Comparison of ENCODE assay signal across 15 mouse cellular contexts in the genomic region with DNA sequence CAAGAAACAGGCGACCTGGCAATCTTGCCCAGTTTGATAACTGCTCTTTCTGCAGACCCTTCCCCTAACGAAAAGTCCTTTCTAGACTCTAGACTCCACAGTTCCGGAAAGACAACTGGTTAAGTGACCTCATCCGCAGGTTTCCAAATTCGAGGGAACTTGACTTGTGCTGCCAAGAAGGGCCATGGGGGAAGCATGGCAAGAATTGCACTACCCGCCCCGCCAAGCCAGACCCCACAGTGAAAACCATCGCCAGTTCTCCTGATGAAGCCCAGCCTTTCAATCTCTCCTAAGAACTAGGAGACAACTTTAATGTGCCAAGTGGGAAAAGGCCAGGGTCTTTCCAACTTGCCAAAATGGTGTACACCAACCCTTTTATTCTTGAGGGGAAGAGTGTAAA. TPM values are rescaled to one million over a fixed set of nuclear protein-coding genes. Genes with fewer than 3 reads are reported as not detected.
DNase-seq lines count a peak whose midpoint lies in the region; ATAC-seq lines count a peak whose summit lies in the region.
"Had no signal": no experiment of that assay in that cellular context is flagged by ENCODE, and none has a peak within 500 bp of the region (broad histone marks: within the 10 kb centered on the region; RNA-seq: fewer than 3 reads in every experiment).

No protein-coding gene starts in this region.

- no peak overlapping the region for H3K4me3 ChIP-seq in heart, embryonic 16.5 days (ENCODE audit: low read length)
- H3K4me3 ChIP-seq in megakaryocyte, embryonic 14.5 days (replicated peaks): peak overlapping the region; percentile 91
- H3K4me3 ChIP-seq in midbrain, embryonic 15.5 days: no peak overlapping the region
- H3K4me3 ChIP-seq: forebrain, embryonic 13.5 days; neural tube, embryonic 13.5 days had no signal

- no peaks in the 10 kb centered on the region for H3K36me3 ChIP-seq in heart, embryonic 16.5 days (ENCODE audit: control insufficient read depth, insufficient read depth)
- peaks cover 38% of the 10 kb centered on the region for H3K36me3 ChIP-seq in megakaryocyte, embryonic 14.5 days (replicated peaks; ENCODE audit: low read length)
- no peaks in the 10 kb centered on the region for H3K36me3 ChIP-seq in midbrain, embryonic 15.5 days (replicated peaks)
- H3K36me3 ChIP-seq: neural tube, embryonic 13.5 days had no signal

- no peak overlapping the region for H3K9ac ChIP-seq in heart, embryonic 16.5 days (ENCODE audit: low read length)
- no peak overlapping the region for H3K9ac ChIP-seq in midbrain, embryonic 15.5 days
- H3K9ac ChIP-seq: forebrain, embryonic 13.5 days; neural tube, embryonic 13.5 days had no signal

- WGBS in heart, embryonic 16.5 days: 81% methylated on average over 8 of the region's 8 CpGs
- WGBS in midbrain, embryonic 15.5 days: 94% methylated on average over 8 of the region's 8 CpGs

- DNase-seq in cerebellum, adult 9-10 months: peak; percentile 42
- no peak for DNase-seq in cerebellum, adult 8-10 months
- no peak for DNase-seq in heart, postnatal 4 days
- no peak for DNase-seq in urinary bladder, adult 18-20 months (ENCODE audit: low spot score in 2 of 2)
- DNase-seq: layer of hippocampus, postnatal 36 days; lung, postnatal 14 days; right cerebral cortex, postnatal 14 days; thymus, postnatal 14 days had no signal

- H3K4me2 ChIP-seq in heart, embryonic 16.5 days (ENCODE audit: low read depth, low read length): peak overlapping the region; percentile 77
- H3K4me2 ChIP-seq in midbrain, embryonic 15.5 days: no peak overlapping the region
- H3K4me2 ChIP-seq: forebrain, embryonic 13.5 days had no signal

- H3K27me3 ChIP-seq in heart, embryonic 16.5 days (ENCODE audit: control insufficient read depth, insufficient read depth, low read length): no peaks in the 10 kb centered on the region
- H3K27me3 ChIP-seq in megakaryocyte, embryonic 14.5 days (replicated peaks): no peaks in the 10 kb centered on the region
- H3K27me3 ChIP-seq in midbrain, embryonic 15.5 days (replicated peaks): peaks cover 14% of the 10 kb centered on the region; the same call in 1 of the 2 replicates

- ATAC-seq in heart, embryonic 16.5 days (replicated peaks; ENCODE audit: extremely low read depth, insufficient read depth, low FRiP score): no peak
- no peak for ATAC-seq in megakaryocyte, adult 5-6 weeks (ENCODE audit: poor library complexity, severe bottlenecking)
- no peak for ATAC-seq in midbrain, embryonic 15.5 days (replicated peaks)
- ATAC-seq: forebrain, embryonic 13.5 days; hindbrain, embryonic 16.5 days had no signal

- no peaks in the 10 kb centered on the region for H3K9me3 ChIP-seq in heart, embryonic 16.5 days (replicated peaks; ENCODE audit: control insufficient read depth, low read length)
- no peaks in the 10 kb centered on the region for H3K9me3 ChIP-seq in megakaryocyte, embryonic 14.5 days
- no peaks in the 10 kb centered on the region for H3K9me3 ChIP-seq in midbrain, embryonic 15.5 days
- H3K9me3 ChIP-seq: forebrain, embryonic 13.5 days; neural tube, embryonic 13.5 days had no signal

- peaks cover 38% of the 10 kb centered on the region for H3K4me1 ChIP-seq in heart, embryonic 16.5 days (ENCODE audit: control insufficient read depth, insufficient read depth, low read length)
- H3K4me1 ChIP-seq in megakaryocyte, embryonic 14.5 days: peaks cover 80% of the 10 kb centered on the region
- peaks cover 10% of the 10 kb centered on the region for H3K4me1 ChIP-seq in midbrain, embryonic 15.5 days

- H3K27ac ChIP-seq in heart, embryonic 16.5 days (ENCODE audit: low read length): no peak overlapping the region
- no peak overlapping the region for H3K27ac ChIP-seq in midbrain, embryonic 15.5 days
- H3K27ac ChIP-seq: forebrain, embryonic 13.5 days; neural tube, embryonic 13.5 days had no signal

RNA-seq across cellular contexts. Expression of a gene that starts 2.6 kb away (rescaled TPM):
- polyA plus RNA-seq in heart, embryonic 16.5 days (2015; fragmentation: Nextera tagmentation; extraction: Ambion mirVana): 29.7 and 33.9 TPM in 2 replicates
- 10 to 100 TPM; 50.3 to 51.3 TPM for total RNA-seq in heart, postnatal 4 days (2021)
- 88.6 and 107 TPM in 2 replicates for polyA plus RNA-seq in megakaryocyte, embryonic 14.5 days (2012; ENCODE audit: insufficient read depth, low replicate concordance)
- 3.9 and 5.2 TPM in 2 replicates for total RNA-seq in megakaryocyte, adult 5-6 weeks (2015)
- total RNA-seq in megakaryocyte, adult 5-6 weeks (2017): 7.7 and 11.7 TPM in 2 replicates
- 3.1 and 3.3 TPM in 2 replicates for polyA plus RNA-seq in midbrain, embryonic 15.5 days (2015; fragmentation: Nextera tagmentation; extraction: Ambion mirVana)

RNA-seq across cellular contexts. Expression of a gene that starts 34.0 kb away (rescaled TPM):
- polyA plus RNA-seq in heart, embryonic 16.5 days (2015; fragmentation: Nextera tagmentation; extraction: Ambion mirVana): 15.3 and 15.7 TPM in 2 replicates
- total RNA-seq in heart, postnatal 4 days (2021): 10 to 100 TPM; 14.1 to 15.5 TPM
- polyA plus RNA-seq in megakaryocyte, embryonic 14.5 days (2012; ENCODE audit: insufficient read depth, low replicate concordance): 1.0 and 1.4 TPM in 2 replicates
- total RNA-seq in megakaryocyte, adult 5-6 weeks (2015): 12.1 and 14.6 TPM in 2 replicates
- 18.6 and 20.2 TPM in 2 replicates for total RNA-seq in megakaryocyte, adult 5-6 weeks (2017)
- 24.4 and 29.1 TPM in 2 replicates for polyA plus RNA-seq in midbrain, embryonic 15.5 days (2015; fragmentation: Nextera tagmentation; extraction: Ambion mirVana)
